Mouse (Mus musculus) kidney, adult 2 months (tissue): ENCODE data around the gene Plcb1. TPM values are rescaled to one million over a fixed set of nuclear protein-coding genes. Genes with fewer than 3 reads are reported as not detected.
A peak's percentile ranks its signal among the peaks of the same experiment; 100 is the strongest.

Source experiments
- DNase-seq: peaks from one replicate; pipeline ENCODE4 v3.0.0; 2021
- H3K27ac ChIP-seq: fragments of 200-500 bp; 2 replicates; pipeline ENCODE4 v1.5.1; 2012; ENCODE audit warnings: low read depth, low read length, control low read depth, inconsistent platforms; ENCODE audit not compliant: insufficient read depth
- H3K27me3 ChIP-seq: fragments of 200-500 bp; replicated peaks from 2 replicates; pipeline ENCODE4 v1.6.1; 2012; ENCODE audit warnings: mild to moderate bottlenecking, moderate library complexity, low read length, inconsistent platforms; ENCODE audit not compliant: control insufficient read depth, insufficient read depth
- H3K36me3 ChIP-seq: fragments of 200-500 bp; 2 replicates; pipeline ENCODE4 v1.6.1; 2012; ENCODE audit warnings: mild to moderate bottlenecking, moderate library complexity, low read length, inconsistent platforms; ENCODE audit not compliant: control insufficient read depth, insufficient read depth
- H3K4me1 ChIP-seq: fragments of 200-500 bp; 2 replicates; pipeline ENCODE4 v1.6.1; 2011; ENCODE audit warnings: low read length; ENCODE audit not compliant: control insufficient read depth, insufficient read depth
- H3K4me3 ChIP-seq: fragments of 200-500 bp; 2 replicates; pipeline ENCODE4 v1.5.1; 2011; ENCODE audit warnings: mild to moderate bottlenecking, low read depth, low read length, control low read depth; ENCODE audit not compliant: insufficient read depth
- CTCF ChIP-seq: fragments of 200-500 bp; conservative IDR thresholded peaks from 2 replicates; pipeline ENCODE4 v1.5.1; 2011; ENCODE audit warnings: low read depth, mild to moderate bottlenecking, control low read depth, low read length, moderate library complexity, mixed read lengths; ENCODE audit not compliant: insufficient read depth, insufficient read length
- POLR2A ChIP-seq: fragments of 200-500 bp; IDR thresholded peaks from one replicate; pipeline ENCODE4 v1.6.1; 2011; ENCODE audit warnings: low read depth, low read length, control low read depth
- WGBS: fragments of 180-500 bp; shearing (Covaris S2); methylation state at CpG from one replicate; pipeline ENCODE4 v1.1.7; 2018; 5-methylcytosine and 5-hydroxymethylcytosine counted together
- polyA plus RNA-seq: library from polyadenylated mRNA; depleted of rRNA; stranded (reverse); fragments of >200 nt; gene quantifications from 2 replicates; pipeline ENCODE4 v1.2.3, GENCODE M21; 2012

Gene Plcb1
- polyA plus RNA-seq, 1 experiment = 5.0 TPM

DNA sequence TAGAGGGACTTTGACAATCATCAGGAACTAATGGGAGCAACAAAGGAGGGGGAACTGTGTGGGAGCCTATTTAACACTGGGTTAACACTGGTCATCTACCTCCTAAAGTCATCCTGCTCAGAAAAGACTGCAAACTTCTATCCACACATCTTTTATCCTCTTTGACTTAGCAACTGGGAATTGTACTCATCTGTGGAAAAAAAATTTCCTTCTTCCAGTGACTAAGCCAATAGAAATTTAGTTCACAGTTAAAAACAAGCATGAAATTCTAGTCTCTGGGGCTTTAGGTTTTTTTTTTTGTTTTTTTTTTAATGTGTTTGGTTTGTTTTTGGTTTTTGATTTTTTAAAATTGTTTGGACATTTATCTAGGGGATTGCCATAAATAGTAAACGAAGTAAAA is 595.5 kb downstream of the Plcb1 start:
- Histone ChIP-seq H3K4me3 (no peak overlapping the region), H3K27me3 (no peaks in the 10 kb centered on the region), H3K36me3 (no peaks in the 10 kb centered on the region), H3K4me1 (no peaks in the 10 kb centered on the region), H3K27ac (no peak overlapping the region)
- TF ChIP-seq CTCF (no peak), POLR2A (no peak)
- DNase-seq = no peak
- WGBS = 90% methylated on average over 1 of the region's 1 CpGs

DNA sequence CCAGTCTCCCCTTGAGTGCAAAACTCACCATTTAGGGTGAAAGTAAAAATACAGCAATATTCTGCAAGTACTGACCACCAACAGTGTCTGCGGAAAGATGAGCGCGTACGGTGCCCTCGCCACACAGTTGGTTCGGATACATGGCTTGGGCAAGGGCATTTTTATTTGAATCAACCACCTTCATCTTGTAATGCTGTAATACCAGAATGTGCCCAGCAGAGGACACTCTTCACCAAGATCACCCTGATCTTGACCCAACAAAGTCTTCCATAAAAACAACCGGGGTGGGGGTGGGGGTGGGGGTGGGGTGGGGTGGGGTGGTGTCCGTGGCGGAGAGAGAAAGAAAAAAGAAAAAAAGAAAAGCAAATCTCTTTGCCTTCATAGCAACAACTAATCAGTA is 602.1 kb downstream of the Plcb1 start:
- no peak overlapping the region for H3K4me3 ChIP-seq
- no peaks in the 10 kb centered on the region for H3K4me1 ChIP-seq
- H3K36me3 ChIP-seq = no peaks in the 10 kb centered on the region
- H3K27me3 ChIP-seq = no peaks in the 10 kb centered on the region
- WGBS = 70% methylated on average over 9 of the region's 9 CpGs
- H3K27ac ChIP-seq = no peak overlapping the region
- TF ChIP-seq CTCF = no peak; the same call in 1 of the 2 replicates
- no peak for TF ChIP-seq POLR2A
- DNase-seq = peak; percentile 24

DNA sequence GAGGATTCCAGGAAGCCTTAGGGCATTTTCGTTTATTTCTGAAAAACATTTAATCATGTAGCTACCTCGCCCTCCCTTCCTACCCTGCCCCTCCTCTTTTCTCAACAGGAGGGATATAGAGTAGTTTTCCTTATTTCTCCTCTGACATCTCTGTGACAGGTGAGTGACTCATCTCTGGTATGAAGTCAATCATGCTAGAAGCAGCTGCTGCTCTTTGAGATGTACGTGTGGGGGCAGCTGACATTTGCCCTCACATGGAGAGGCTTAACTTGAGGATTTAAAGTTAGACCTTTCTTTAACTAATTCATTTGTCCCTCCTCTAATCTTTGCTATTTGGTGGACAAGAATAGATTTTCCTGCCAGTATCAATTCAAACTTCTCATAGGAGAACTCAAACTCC is 608.8 kb downstream of the Plcb1 start:
- WGBS = 86% methylated on average over 3 of the region's 3 CpGs
- Histone ChIP-seq H3K36me3 (no peaks in the 10 kb centered on the region), H3K27ac (no peak overlapping the region), H3K4me1 (no peaks in the 10 kb centered on the region), H3K27me3 (no peaks in the 10 kb centered on the region), H3K4me3 (no peak overlapping the region)
- no peak for TF ChIP-seq POLR2A
- no peak for TF ChIP-seq CTCF
- DNase-seq = no peak

GRCm38 (mm10) chr2:135396375-135396774 is 610.5 kb downstream of the Plcb1 start:
- 96% methylated on average over 3 of the region's 3 CpGs for WGBS
- Histone ChIP-seq H3K27me3 (no peaks in the 10 kb centered on the region), H3K4me1 (no peaks in the 10 kb centered on the region), H3K36me3 (no peaks in the 10 kb centered on the region), H3K4me3 (no peak overlapping the region), H3K27ac (no peak overlapping the region)
- TF ChIP-seq POLR2A = no peak
- no peak for TF ChIP-seq CTCF
- DNase-seq = no peak

DNA sequence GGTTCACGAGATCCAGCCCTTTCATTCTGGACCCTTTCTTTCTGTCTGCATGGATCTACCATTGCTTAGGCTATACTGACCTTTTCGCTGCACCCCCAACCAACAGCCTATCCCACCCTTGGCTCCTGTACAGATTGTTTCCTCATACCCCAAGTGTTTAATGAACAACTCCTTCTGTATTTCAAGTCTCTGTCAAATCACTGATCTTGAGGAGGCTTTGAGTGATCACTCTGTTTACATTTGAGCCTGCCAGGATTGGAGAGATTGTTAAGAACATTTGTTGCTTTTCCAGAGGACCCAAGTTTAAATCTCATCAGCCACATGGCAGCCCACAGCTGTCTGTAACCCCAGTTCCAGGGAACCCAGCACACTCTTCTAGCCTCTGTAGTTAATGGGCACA is 612.1 kb downstream of the Plcb1 start:
- WGBS = 91% methylated on average over 2 of the region's 2 CpGs
- H3K4me1 ChIP-seq = no peaks in the 10 kb centered on the region
- no peak overlapping the region for H3K27ac ChIP-seq
- no peaks in the 10 kb centered on the region; the same call in none of the 2 replicates for H3K36me3 ChIP-seq
- no peak for TF ChIP-seq CTCF
- no peak for TF ChIP-seq POLR2A
- no peak overlapping the region for H3K4me3 ChIP-seq
- DNase-seq = no peak
- H3K27me3 ChIP-seq = no peaks in the 10 kb centered on the region

DNA sequence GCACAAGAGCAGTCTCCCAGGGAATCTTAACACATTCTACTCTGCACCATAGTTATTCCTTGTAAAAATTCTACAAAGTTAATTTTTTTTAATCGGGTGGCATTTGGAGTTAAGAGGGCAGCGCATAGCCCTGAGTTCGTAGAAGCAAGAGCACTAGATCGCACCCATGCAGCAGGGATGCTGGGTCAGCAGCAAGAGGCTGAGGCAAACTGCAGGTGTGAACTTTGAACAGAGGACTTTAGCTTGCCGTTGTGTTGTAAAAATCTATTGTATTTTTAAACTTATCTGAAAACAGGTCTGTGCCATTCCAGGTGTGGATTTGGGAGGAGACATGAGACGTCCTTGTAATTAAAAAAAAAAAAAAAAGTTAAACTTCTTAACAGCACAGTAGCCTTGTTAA is 613.9 kb downstream of the Plcb1 start:
- 67% methylated on average over 6 of the region's 6 CpGs for WGBS

GRCm38 (mm10) chr2:135402916-135403315 is 617.0 kb downstream of the Plcb1 start:
- Histone ChIP-seq H3K27me3 (no peaks in the 10 kb centered on the region), H3K4me3 (no peak overlapping the region), H3K36me3 (no peaks in the 10 kb centered on the region; the same call in none of the 2 replicates), H3K27ac (no peak overlapping the region), H3K4me1 (no peaks in the 10 kb centered on the region)
- WGBS = 64% methylated on average over 1 of the region's 1 CpGs
- TF ChIP-seq POLR2A (no peak), CTCF (no peak)
- DNase-seq = no peak

More for the DNA sequence above, 613.9 kb downstream of the Plcb1 start:
- DNase-seq = peak; percentile 36
- H3K36me3 ChIP-seq = no peaks in the 10 kb centered on the region; the same call in none of the 2 replicates
- no peak for TF ChIP-seq CTCF
- no peak for TF ChIP-seq POLR2A
- no peaks in the 10 kb centered on the region for H3K4me1 ChIP-seq
- H3K27ac ChIP-seq = no peak overlapping the region
- no peaks in the 10 kb centered on the region for H3K27me3 ChIP-seq
- H3K4me3 ChIP-seq = no peak overlapping the region
